Mouse (Mus musculus): ENCODE measurements around the gene Meox1.

The Meox1 gene

DNA sequence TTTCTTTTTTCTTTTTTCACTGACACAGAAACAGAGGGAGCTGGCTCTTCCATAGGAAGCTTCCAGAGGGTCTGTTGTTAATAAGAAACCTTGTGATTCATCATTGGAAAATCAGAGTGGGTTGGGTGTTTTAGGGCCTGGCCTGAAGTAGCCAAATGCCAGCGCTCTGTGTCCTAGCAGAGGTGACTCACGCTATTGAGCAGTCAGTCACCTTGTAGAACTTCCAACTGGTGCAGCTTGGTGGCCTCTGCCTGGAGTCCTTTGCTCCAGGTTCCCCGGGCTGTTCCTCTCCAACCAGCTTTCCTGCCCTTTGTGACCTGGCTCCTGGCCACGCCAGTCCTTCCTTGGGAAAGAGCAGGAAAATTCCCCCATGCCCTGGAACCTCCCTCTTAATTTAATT lies 44.9 kb downstream of the Meox1 start:
- no peak for DNase-seq

DNA sequence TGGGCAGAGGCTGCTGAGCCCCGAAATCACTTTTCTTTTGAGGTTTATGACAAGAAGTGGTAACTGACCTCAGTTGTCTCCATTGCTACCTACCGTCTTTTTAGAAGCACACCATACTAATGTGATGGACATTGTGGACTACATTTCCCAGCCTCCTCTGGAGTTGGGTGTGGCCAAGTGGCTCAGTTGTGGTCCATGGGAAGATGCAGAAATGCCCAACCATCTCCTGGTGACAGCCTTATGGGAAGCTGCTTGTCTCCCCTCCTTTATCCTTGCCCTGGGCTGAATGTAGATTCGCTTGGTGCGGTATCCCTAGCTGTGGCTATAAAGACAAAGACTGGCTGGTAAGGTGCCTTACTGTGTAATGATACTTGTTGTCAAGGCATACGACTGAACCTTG lies 46.7 kb downstream of the Meox1 start:
- no peak for DNase-seq

GRCm38 (mm10) chr11:101842773-101843163 lies 51.4 kb downstream of the Meox1 start:
- DNase-seq = no peak

DNA sequence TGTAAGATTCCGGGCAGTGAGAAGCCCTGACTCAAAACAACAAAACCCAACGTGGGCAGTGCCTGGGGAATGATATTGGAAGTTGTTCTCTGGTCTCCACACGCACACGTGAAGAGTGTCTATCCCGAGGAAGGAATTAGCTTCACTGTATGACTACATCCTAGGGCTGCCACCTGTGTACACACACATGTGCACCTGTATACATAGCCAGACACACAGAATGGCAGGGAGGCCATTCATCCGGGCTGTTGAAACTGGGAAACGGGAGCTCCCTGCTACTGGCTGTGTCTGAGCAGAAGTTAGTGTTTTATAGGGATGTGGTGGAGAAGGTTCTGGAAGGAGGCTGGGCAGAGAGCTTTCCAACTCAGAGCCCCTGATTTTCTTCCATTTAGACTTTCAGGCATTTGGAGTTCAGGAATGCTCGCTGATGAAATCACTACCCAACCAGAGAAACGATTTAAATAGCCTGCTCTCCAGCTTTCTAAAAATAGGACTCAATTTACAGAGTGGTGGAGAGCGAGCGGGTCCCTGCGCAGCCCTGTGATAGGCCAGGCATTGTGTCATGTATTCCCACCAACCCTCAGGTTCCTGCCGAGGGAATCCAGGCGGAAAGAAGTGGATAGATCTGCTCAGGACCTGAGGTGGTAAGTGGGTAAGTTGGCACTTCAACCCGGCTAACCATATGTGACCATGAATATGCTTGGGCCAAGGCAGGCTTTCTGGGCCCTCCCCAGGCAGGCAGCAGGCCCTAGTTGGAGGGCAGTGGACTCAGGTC lies 52.0 kb downstream of the Meox1 start:
- peak; percentile 21 for DNase-seq

- DNase-seq = no peak
These were observed 53.8 kb downstream of the Meox1 start for GRCm38 (mm10) chr11:101840405-101840804.

DNA sequence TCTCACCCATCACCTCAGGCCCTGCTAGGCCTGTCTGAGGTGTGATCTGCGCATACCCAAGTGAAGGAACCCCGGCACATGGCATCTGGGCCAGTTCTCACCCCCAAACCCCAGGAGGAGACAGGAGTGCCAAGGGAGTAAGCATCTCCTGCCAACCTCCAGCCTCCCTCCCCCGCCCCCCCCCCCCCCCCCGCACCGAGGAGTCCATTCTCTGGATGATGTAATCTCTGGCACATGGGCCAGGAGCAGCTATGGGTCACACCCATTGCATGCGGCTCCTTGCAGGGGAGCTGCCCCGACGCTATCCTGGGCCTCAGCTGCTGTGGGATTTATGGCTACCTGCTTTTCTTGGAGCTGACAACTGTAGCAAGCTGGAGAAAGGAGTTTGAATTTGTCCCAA lies 54.7 kb downstream of the Meox1 start:
- peak; percentile 49 for DNase-seq

DNA sequence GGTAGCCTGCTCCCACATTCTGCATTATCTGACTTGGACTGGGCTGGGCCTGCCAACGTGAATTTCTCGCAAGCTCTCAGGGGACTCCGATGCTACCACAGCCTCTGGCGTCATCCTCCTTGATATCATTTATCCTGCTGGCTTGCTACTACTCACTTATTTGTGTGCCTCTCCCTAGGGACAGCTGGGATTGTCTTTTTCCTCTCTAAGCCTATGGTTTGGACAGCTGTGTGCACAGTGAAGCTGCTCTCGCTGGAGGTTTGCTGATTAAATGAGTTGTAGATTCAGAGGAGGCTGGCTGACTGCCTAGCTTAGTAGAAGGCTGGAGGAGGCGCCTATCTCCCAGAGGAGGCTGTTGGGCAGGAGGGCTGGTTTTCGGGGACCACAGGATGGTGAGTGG lies 62.2 kb downstream of the Meox1 start:
- no peak for DNase-seq

DNA sequence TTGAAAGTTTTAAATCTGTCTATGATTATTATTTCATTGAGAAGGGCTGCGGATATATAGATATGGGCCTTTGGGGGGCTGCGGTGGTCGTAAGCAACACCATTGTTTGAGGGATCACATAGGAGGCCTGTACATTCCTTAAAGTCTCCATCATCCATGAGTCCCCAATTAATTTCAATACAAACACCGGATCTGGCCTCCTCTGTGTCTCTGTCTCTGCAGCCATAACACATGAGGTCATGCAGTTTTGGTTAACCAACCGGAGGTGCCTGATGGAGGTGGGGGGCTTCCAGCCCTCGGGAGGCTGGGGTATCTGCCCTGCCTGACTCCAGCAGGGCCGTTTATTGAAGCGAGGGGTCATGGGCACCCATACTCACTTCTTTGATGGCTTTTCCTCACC lies 63.6 kb downstream of the Meox1 start:
- no peak for DNase-seq

GRCm38 (mm10) chr11:101830112-101830511 lies 64.1 kb downstream of the Meox1 start:
- DNase-seq = peak; percentile 19

GRCm38 (mm10) chr11:101828718-101829117 lies 65.5 kb downstream of the Meox1 start:
- DNase-seq = no peak
